Mouse (Mus musculus) frontal cortex, postnatal 36 days (tissue): ENCODE results near the gene Etfa.

Source experiments
- DNase-seq, 2 experiments: peaks; one replicate each; pipeline ENCODE4 v3.0.0; 2022; ENCODE audit warnings: low spot score in 2 of 2

The Etfa gene

DNA sequence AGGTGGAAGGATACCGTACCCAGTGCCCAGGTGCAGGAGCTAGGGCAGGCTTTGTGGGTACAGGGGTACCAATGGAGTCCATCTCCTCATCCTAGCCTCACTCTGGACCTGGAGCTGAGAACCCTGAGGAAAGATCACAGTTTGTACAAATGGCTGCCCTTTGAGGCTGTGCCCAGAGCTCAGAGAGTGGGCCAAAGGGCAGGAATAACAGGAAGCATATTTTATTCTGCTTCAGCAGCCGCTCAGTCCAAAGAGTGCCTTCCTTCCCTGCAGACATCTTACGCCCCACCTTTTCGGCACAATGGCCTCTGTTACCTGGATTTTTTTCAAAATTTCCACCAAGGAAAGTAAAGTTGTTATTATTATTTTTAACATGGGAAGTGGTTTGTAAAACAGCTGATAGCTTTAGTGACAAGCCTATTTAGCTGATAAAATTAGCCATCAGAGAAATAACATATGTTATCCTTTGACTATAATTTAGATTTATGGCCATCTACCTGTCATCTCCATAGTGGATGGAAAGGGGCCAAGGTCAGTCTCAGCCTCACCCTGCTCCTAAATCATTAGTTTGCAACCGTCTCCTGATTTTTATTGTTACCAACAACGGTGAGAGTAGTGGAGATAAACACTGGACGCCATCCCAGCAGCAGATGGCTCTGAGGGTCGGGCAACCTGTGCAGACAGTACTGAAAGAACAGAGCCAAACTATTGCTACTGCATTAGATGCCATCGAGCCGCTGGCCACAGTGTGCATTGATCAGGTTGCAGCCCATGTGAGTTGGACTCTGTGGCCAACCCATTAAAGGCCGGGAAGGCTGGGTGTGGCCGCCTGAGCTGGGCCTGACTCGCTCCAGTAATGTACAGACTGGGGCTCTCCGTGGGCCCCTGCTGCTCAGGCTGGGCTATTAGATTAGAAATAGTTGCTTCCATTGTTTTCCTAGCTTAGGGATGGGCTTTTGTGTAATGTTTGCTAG, 88.3 kb downstream of the Etfa start:
- no peak for DNase-seq

DNA sequence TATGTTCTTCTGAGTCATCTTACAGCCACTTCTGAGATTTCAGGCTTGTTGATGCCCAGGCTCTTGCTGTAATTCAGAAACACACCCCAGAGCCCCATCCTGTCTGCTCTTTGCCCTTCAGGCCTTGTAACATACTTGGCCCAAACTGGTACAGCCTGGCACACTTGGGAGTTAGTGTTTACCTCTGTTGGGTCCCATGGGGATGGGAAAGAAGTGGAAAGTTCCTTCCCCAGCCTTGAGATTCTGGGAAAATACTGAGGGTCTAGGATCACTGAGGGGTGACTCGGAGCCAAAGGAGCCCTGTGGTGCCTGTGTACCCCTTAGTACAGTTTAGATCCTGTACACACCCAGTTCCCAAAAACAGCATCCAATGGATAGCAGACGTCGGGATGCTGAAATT, 90.3 kb downstream of the Etfa start:
- DNase-seq, result no peak

DNA sequence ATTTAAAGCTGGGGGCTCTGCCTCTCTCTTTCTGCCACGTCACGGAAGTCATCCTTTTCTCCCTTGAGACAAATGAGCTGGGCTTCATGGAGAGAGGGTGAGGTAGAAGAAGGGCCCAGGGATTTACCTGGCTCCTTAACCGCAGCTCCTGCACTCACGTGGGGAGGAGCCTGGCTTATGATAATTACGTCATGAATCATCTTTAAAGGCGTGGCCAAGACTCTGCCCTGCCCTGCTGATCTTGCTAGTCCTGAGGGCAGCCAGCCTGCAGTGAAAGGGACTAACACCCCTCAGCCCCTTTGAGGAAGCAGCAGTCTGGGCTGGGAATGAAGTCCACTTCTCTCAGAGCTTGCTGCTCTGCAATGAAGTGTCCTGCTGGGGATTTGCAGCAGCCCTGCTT, 100.9 kb downstream of the Etfa start:
- DNase-seq, result no peak

DNA sequence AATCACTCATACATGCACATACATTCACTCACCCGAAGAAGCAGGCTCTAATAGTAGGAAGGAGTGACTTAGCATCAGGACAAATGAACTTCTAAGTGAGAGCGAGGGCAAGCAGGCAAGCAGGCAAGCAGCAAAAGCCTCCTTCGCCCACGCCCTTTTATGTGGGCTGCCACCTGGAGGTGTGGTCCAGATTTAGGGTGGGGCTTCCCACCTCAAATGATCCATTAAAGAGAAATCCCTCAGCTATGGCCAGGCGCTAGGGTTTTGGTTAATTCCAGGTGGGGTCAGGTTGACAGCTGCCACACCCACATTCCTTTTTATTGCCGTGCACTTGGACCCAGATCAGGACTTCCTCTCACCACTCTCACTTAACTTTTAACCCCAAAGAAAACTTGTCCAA, 101.6 kb downstream of the Etfa start:
- no peak for DNase-seq

DNA sequence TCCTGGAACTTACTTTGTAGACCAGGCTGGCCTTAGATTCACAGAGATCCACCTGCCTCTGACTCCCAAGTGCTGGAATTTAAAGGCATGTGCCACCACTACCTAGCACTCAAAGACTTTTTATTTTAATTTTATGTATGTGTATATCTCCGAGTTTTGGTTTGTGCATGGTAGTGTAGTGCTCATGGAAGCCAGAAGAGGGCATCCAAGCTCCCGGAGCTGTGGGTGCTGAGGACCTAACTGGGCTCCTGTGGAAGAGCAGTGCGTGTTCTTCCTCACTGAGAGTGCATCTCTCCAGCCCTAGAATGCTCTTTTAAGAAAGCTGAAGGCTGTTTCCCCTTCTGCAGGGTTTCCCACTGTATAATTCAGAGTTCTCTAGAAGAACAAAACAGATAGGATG, 102.2 kb downstream of the Etfa start:
- DNase-seq, result no peak

DNA sequence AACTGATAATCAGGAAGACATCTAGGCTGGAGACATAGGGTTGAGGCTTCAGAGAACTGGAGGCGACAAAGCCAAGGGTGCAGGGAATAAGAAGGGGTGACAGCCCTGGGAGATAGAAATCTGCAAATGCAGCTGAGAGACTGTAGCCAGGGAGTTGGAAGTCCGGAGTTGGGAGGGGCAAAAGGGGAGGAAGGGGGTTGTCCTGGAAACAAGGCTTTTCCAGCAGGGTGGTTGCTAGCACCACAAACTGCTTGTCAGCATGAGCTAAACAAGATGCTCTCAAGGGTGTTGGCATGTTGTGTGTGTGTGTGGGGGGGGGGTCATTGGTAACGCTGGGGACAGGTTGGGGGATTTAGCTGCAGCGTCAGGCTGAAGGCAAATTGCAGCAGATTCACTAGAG, 103.2 kb downstream of the Etfa start:
- no peak for DNase-seq

DNA sequence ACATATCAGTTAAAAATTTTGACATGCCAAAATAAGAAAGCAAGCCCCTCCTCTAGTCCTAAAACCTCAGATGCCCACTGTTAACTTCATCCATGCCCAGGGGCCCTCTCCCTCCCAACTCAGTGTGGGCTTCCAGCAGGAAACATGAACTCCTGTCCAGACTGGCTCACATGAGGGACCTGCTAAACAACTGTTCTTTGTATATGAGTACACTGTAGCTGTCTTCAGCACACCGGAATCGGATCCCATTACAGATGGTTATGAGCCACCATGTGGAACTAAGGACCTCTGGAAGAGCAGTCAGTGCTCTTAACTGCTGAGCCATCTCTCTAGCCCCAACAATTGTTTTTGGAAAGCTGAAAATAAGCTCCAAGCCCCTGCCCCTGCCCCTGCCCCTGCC, 105.3 kb downstream of the Etfa start:
- no peak for DNase-seq

DNA sequence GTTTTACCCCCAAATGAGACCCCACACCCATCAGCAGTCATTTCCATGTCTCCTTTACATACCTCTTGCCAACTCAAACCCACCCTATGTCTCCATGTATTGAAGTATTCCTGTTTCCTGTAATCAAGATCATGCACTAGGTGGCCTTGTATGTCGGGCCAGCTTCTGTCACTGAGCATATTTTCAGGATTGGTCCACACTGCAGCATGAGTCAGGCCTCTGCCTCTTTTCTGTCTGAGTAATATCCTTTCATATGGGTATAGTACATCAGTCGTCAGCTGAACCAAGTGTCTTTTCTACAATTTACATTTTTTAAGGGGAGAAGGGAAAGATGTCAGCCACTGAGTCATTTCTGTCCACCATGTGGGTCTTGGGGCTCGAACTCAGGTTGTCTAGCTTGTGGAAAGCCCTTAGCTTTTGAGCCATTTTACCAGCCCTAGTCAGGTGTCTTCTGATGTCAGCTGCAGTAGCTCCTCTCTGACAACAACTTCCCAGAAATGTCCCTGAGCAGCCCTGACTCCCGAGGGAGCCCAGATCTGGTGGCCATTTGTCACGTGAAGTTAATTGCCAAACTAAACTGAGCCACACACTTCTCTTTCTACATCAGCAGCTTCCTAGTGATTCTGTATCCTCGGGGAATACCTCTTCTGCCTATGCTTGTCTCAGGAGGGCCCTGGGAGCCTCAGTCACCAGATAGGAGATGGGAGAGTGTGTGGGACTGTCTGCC, 106.9 kb downstream of the Etfa start:
- DNase-seq, result no peak
